Mouse (Mus musculus) R1 (cell line): ENCODE measurements at regions not wholly inside any gene's neighbourhood (a gene's known extent, or its start where the extent isn't known, plus 50 kb on each side); places are given as distances from the start of the nearest gene placed in this dataset.
A peak's percentile ranks its signal among the peaks of the same experiment; 100 is the strongest.

Experiments used
- DNase-seq: peaks from one replicate; pipeline ENCODE4 v3.0.0-alpha.2; 2018; ENCODE audit warnings: low read depth, low spot score

DNA sequence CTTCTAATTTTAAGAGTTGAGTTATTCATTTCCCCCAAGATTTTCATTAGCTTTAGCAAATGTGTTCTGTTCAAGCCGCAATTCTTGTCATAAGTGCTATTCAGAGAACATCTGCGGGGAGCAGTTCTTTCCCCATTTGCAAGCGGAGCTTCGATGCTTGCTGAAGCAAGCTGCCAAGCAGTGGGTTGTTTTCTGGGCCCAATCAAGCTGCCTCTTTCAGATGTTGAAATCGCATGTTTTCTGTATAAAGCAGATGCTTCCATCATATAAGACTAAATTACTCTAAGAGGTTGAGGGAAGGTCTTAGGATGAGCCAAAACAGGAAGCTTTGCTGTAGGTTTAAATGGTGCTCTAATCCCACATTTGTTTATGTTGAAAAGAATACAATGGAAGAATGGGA, 547.4 kb downstream of the Abca13 start:
- no peak for DNase-seq

DNA sequence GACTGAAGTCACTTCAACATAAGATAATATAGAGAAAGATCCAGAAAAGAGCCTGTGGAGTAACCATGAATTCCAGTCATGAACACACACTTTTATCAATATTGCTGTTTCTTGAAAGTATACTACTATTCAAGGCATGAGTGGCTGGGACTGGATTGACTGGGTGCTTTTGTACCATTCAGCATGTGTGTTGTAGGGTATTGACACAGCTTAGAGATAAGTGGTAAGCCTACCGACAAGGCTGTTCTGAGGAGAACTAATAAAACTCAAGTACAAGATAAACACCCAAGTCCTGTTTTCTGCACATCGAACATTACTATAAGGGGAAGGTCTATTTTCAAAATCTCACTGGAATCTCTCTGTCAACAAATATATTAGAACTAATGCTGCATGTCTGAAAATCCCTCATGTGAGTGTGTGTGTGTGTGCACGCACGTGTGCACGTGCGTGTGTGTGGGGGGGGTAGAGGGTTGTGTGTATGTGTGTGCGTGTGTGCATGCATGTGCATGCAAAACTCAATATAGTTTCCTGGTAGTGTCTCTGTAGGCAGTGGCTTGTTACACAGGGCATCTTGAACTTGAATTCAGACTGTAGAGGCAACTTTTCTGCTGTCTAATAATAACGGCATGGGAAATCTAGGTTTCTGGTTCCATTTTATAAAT, 588.6 kb downstream of the Abca13 start:
- DNase-seq: no peak

DNA sequence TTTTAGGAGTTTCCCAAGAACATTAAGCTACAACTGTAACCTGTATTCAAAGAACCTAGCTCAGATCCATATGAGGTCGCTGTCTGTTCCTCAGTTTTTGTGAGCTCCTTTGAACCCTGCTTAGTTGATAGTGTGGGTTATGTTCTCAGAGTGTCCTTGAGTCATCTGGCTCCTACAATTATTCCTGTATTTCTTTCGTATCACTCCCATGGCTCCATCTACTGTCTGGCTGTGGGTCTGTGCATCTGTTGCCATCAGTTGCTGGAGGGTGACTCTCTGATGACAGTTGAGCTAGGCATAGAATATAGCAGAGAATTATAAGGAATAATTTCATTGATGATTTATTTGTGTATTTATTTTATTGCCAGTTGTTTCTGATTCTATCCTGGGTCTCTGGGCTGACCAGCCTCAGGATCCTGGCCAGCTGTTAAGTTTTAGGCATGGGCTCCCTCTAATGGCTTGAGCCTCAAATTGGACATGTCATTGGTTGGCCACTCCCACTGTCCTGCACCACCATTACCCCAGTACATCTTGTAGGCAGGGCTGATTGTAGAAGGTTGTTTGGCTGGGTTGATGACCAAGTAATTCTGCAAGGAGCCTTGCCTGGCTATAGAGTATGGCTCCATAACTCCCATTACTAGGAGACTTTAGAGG, 601.6 kb downstream of the Abca13 start:
- peak; percentile 2 for DNase-seq

DNA sequence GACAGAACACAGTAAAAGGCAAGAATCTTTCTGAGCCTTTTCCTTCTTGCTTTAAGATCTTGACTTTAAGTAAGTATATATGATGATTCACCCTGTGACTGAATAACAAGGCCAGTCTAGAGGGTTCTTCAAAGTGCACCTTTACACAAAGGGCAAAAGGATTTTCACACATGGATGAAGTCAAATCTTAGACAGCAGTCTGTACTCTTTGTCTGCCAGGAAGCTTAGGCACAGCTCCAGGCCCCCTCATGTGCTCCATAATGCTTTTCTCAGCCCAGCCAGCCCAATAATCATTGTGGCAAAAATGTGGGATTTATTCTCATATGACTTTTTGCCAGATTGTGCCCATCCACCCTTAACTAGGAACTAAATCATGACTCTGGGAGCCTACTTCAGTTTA, 647.9 kb downstream of the Abca13 start:
- no peak for DNase-seq

DNA sequence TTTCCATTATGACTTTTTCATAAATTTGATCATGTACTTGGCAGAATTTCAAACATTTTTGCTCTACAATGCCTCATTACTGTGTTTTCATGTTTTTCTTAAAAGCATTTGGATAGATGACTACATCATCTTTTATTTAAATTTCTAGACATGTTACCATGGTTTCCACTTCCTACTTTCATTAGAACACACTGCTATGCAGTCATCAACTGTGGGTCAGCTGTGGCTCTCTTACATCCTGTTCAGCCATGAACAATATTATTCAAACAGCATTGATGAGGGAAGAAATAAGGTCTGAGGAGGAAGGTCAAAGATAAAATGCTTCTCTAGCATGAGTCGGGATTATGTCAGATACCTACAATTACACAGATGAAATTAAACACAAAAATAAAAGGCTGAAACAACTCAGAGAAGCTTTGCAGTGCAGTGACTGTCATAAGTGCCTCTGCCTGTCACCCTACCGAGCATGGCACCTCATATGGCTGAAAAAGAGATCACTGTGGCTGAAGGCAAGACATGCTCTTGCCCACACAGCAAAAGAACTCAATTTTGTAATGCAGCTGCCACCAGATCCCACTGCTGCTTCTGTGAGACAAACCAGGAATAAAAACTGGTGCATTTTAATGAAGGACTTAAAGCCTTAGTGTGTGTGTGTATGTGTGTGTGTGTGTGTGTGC, 676.9 kb downstream of the Abca13 start:
- DNase-seq: no peak
